Mouse (Mus musculus): ENCODE data around the gene Vmn1r35.
"Not testable (repeated sequence)": the region's sequence is repeated elsewhere in the genome, so short reads cannot be mapped to it uniquely, and the experiment has no call there.

Vmn1r35 gene

DNA sequence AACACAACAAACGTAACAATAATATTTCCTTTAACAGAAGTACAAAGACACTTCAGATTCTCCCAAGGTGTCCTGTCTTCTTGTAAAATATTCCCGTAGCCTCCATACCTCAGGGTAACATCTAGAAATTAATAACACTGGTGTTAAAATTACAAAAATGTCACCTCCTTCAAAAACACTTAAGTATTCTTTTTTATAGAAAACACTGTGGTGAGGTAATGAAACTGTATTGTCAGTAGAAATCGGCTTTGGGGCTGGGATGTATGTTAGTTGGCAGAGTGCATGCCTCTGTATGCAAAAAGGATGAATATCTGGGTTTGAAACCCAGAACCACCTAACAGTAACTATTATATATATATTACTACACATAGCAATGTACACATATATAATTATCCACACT is at the start of gene Vmn1r35:
Vmn1r35 (minus strand) TSS at position 101 of the 400 bp plus-strand sequence.
- no peak for DNase-seq (ENCODE audit: low spot score)

DNA sequence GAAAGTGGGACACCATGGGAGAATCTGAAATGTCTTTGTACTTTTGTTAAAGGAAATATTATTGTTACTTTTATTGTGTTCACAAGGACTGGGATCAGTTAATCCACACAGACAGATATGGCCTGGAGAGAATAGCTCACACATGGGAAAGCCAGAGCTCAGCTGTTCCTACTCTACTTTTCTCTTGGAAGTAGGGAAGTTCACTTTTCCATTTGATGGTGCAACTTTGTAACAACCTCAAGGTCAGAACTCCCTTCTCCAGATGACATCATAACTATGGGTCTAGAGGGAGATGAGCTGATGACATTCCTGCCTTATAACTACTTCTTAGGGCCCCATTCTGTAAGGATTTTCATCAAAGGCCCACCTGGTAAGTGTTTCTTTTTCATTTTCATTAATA is 43.4 kb upstream of the Vmn1r35 start, which contains the start of gene Vmn1r37:
Vmn1r37 (plus strand) TSS at position 301 of the 400 bp plus-strand sequence.
- not testable (repeated sequence) for DNase-seq (ENCODE audit: low spot score)

DNA sequence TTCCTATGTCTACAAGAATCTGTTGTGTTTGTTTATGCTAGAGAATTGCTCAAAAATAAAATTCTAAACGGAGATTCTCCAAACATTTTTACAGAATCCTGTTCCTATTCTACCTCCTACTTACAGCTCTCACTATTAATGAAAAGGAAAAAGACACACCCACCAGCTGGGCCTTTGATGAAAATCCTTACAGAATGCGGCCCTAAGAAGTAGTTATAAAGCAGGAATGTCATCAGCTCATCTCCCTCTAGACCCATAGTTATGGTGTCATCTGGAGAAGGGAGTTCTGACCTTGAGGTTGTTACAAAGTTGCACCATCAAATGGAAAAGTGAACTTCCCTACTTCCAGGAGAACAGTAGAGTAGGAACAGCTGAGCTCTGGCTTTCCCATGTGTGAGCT is 33.4 kb upstream of the Vmn1r35 start, which contains the start of gene Vmn1r36:
Vmn1r36 (minus strand) TSS at position 101 of the 400 bp plus-strand sequence.
- DNase-seq (ENCODE audit: low spot score), result not testable (repeated sequence)

DNA sequence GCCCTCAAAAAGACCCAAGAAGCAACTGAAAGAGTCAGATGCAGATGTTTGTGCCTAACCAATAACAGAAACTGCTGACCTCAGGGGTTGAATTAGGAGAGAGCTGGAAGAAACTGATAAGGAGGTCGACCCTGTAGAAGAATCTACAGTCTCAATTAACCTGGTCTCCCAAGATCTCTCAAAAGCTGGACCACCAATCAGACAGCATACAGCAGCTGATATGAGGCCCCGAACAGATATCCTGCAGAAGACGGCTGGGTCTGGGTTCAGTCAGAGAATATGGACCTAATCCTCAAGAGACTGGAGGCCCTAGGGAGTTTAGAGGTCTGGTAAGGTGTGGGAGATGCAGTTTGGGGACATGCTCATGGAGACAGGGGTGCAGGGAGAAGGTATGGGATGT is 28.1 kb upstream of the Vmn1r35 start:
- DNase-seq (ENCODE audit: low spot score), result no peak

DNA sequence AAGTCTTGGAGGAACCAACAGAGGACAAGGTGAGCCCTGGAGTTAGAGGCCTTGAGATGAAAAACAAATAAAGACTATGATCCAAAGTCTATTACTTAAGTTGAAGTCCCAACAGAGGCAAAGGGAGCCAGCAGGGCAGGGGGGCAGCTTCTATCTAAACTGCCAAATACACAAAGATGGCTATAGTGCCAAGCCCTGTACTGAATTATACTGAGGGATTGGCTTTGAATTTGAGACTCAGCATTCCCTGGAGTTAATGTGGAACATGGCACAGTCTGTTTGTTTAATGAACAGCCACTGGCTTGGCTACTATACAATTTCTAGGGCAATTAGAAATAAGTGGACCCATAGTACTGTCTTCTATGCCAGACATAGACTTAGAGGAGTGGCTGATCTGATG is 23.2 kb upstream of the Vmn1r35 start:
- no peak for DNase-seq (ENCODE audit: low spot score)

DNA sequence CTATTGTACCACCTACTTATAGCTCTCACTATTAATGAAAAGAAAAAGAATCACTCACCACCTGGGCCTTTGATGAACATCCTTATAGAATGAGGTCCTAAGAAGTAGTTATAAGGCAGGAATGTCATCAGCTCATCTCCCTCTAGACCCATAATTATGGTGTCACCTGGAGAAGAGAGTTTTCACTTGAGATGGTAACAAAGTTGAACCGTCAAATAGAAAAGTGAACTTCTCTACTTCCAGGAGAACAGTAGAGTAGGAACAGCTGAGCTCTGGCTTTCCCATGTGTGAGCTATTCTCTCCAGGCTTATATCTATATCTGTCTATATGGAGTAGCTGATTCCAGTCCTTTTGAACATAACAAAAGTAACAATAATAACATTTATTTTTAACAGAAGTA is 41.9 kb downstream of the Vmn1r35 start, which contains the start of gene Vmn1r34:
Vmn1r34 (minus strand) TSS at position 101 of the 400 bp plus-strand sequence.
- DNase-seq (ENCODE audit: low spot score), result no peak

Data from ovary, adult 18-20 months (tissue).